Mouse (Mus musculus): ENCODE measurements around the gene Sugp2. TPM values are rescaled to one million over a fixed set of nuclear protein-coding genes. Genes with fewer than 3 reads are reported as not detected.

Gene Sugp2
- polyA plus RNA-seq, 1 experiment from 2014 or later: 11.9 TPM

DNA sequence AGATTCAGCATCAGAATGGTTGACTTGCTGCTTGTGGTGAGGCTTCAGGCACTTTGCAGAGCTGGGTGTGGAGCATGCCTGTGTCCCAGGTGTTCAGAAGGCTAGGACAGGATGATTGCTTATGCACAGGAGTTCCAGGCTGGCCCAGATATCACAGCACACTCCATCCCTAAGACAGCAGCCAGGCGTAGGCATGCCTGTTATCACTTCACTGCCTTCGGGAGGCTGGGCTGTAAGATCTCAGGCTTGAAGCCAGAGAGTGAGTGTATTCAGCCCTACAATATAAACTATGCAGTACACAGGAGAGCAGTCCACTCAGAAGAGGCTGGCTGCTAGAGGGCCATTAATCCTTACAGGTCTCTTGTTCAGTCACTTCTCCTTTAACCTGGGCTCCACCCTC is 25.0 kb downstream of the Sugp2 start:
- Histone ChIP-seq H3K4me1 (ENCODE audit: control insufficient read depth, low read depth, low read length) (peaks cover 24% of the 10 kb centered on the region), H3K27ac (ENCODE audit: low read length) (peak overlapping the region; percentile 47), H3K36me3 (ENCODE audit: control insufficient read depth, insufficient read depth) (peaks cover 25% of the 10 kb centered on the region), H3K4me3 (ENCODE audit: low read depth, low read length) (no peak overlapping the region), H3K9ac (ENCODE audit: low read depth, low read length) (no peak overlapping the region), H3K4me2 (ENCODE audit: low read depth, low read length) (no peak overlapping the region), H3K27me3 (ENCODE audit: control insufficient read depth, insufficient read depth, low read depth, low read length) (no peaks in the 10 kb centered on the region), H3K9me3 (replicated peaks; ENCODE audit: control insufficient read depth, low read length) (no peaks in the 10 kb centered on the region)
- ATAC-seq (ENCODE audit: low read depth): peak; percentile 74
- WGBS (ENCODE audit: insufficient replicate concordance): 30% methylated on average over 2 of the region's 2 CpGs

GRCm38 (mm10) chr8:70267674-70268073 is 33.6 kb downstream of the Sugp2 start:
- Histone ChIP-seq H3K9ac (ENCODE audit: low read depth, low read length) (no peak overlapping the region), H3K27me3 (ENCODE audit: control insufficient read depth, insufficient read depth, low read depth, low read length) (no peaks in the 10 kb centered on the region), H3K4me2 (ENCODE audit: low read depth, low read length) (no peak overlapping the region), H3K36me3 (ENCODE audit: control insufficient read depth, insufficient read depth) (peaks cover 8% of the 10 kb centered on the region), H3K4me3 (ENCODE audit: low read depth, low read length) (no peak overlapping the region), H3K9me3 (replicated peaks; ENCODE audit: control insufficient read depth, low read length) (no peaks in the 10 kb centered on the region), H3K27ac (ENCODE audit: low read length) (0 out of 2 replicates have a peak overlapping the region, but pooled peaks have one; percentile 31), H3K4me1 (ENCODE audit: control insufficient read depth, low read depth, low read length) (peaks cover 29% of the 10 kb centered on the region)
- peak; percentile 73 for ATAC-seq (ENCODE audit: low read depth)
- WGBS (ENCODE audit: insufficient replicate concordance): 24% methylated on average over 3 of the region's 3 CpGs

DNA sequence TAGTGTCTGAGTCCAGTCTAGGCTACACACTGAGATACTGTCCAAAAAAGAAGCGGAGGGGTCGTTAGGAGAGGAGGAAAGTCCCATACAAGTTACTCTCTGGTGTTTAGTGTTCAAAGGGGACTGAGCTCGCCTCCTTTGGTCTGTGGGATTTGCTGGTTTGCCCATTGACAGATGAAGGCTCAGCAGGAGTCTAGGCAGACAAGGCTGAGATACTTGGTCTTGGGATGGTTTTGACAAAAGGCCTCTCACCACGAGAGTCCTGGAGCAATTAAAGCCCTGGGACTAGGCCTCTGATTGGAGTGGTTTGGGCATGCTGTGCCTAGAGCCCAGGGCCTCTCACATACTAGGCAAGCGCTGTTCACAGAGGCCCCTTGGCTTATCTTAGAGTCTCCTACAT is 34.3 kb downstream of the Sugp2 start:
- Histone ChIP-seq H3K4me2 (ENCODE audit: low read depth, low read length) (no peak overlapping the region), H3K27me3 (ENCODE audit: control insufficient read depth, insufficient read depth, low read depth, low read length) (no peaks in the 10 kb centered on the region), H3K4me3 (ENCODE audit: low read depth, low read length) (no peak overlapping the region), H3K27ac (ENCODE audit: low read length) (0 out of 2 replicates have a peak overlapping the region, but pooled peaks have one; percentile 4), H3K9ac (ENCODE audit: low read depth, low read length) (peak overlapping the region; percentile 7; the same call in 1 of the 2 replicates), H3K4me1 (ENCODE audit: control insufficient read depth, low read depth, low read length) (peaks cover 35% of the 10 kb centered on the region), H3K36me3 (ENCODE audit: control insufficient read depth, insufficient read depth) (peaks cover 6% of the 10 kb centered on the region; the same call in 1 of the 2 replicates), H3K9me3 (replicated peaks; ENCODE audit: control insufficient read depth, low read length) (no peaks in the 10 kb centered on the region)
- ATAC-seq (ENCODE audit: low read depth): no peak
- WGBS (ENCODE audit: insufficient replicate concordance): 49% methylated on average over 5 of the region's 5 CpGs

DNA sequence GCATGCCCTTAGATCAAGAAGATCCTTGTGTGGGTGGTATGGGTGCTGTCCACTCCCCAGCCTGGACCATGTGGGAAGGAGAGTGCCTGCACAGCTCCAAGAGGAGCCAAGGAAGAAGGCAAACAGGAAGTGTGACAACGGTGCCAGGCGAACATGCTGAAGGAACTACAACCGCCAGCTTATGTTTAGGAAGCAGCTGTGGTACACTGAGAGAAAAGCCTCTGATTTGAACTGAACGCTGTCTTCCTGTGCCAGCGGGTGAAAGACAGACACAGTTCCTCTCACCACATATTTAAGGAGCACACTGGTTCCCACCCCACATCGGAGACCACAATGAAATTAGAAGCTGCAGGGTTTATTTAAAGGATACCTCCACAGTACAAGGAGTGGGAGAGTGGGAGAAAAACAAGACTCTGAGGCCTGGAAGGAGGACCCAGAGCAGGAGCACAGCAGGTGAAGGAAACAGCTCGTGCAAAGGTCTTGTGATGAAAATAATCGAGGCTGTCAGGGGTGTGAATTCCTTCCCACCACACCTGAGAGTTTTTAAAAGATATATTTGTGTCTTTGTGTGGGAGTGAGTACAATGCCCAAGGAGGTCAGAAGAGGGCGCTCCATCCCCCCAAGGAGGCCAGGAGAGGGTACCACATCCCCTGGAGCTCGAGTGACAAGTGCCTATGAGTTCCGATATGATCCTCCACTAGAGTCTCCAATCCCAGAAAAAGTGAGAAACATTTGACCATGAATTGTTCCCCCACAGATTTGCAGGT is 35.0 kb downstream of the Sugp2 start:
- WGBS (ENCODE audit: insufficient replicate concordance): 18% methylated on average over 11 of the region's 11 CpGs
- H3K4me3 ChIP-seq (ENCODE audit: low read depth, low read length): no peak overlapping the region
- no peak overlapping the region for H3K9ac ChIP-seq (ENCODE audit: low read depth, low read length)
- no peak overlapping the region for H3K4me2 ChIP-seq (ENCODE audit: low read depth, low read length)
- H3K36me3 ChIP-seq (ENCODE audit: control insufficient read depth, insufficient read depth): 0 out of 2 replicates have a peak, but pooled peaks cover 3% of the 10 kb centered on the region
- H3K9me3 ChIP-seq (replicated peaks; ENCODE audit: control insufficient read depth, low read length): no peaks in the 10 kb centered on the region
- no peak for ATAC-seq (ENCODE audit: low read depth)
- H3K27ac ChIP-seq (ENCODE audit: low read length): 0 out of 2 replicates have a peak overlapping the region, but pooled peaks have one; percentile 4
- no peaks in the 10 kb centered on the region for H3K27me3 ChIP-seq (ENCODE audit: control insufficient read depth, insufficient read depth, low read depth, low read length)
- H3K4me1 ChIP-seq (ENCODE audit: control insufficient read depth, low read depth, low read length): peaks cover 35% of the 10 kb centered on the region

GRCm38 (mm10) chr8:70272949-70273348 is 38.9 kb downstream of the Sugp2 start:
- WGBS (ENCODE audit: insufficient replicate concordance): 37% methylated on average over 3 of the region's 3 CpGs
- H3K4me3 ChIP-seq (ENCODE audit: low read depth, low read length): no peak overlapping the region
- H3K4me2 ChIP-seq (ENCODE audit: low read depth, low read length): no peak overlapping the region
- H3K9ac ChIP-seq (ENCODE audit: low read depth, low read length): no peak overlapping the region
- ATAC-seq (ENCODE audit: low read depth): peak; percentile 87
- no peaks in the 10 kb centered on the region for H3K27me3 ChIP-seq (ENCODE audit: control insufficient read depth, insufficient read depth, low read depth, low read length)
- peak overlapping the region; percentile 58 for H3K27ac ChIP-seq (ENCODE audit: low read length)
- peaks cover 26% of the 10 kb centered on the region for H3K4me1 ChIP-seq (ENCODE audit: control insufficient read depth, low read depth, low read length)
- H3K9me3 ChIP-seq (replicated peaks; ENCODE audit: control insufficient read depth, low read length): no peaks in the 10 kb centered on the region
- H3K36me3 ChIP-seq (ENCODE audit: control insufficient read depth, insufficient read depth): no peaks in the 10 kb centered on the region

DNA sequence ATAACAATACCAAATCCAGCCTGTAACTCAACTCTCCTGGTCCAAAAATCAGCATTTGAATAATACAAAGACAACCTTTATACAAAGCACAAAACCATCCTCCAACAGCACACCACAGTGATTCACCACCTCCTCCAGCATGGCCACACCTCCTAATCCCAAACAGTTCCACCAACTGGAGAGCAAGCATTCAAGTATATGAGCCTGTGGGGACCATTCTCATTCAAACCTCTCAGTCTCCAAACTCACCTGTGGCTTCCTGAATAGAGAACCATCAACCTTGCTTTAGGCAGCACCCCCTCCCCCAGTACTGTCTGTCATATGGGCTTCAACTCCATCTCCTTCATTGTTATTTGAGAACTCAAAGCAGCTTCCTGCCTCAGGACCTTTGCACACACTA is 40.3 kb downstream of the Sugp2 start:
- Histone ChIP-seq H3K4me2 (ENCODE audit: low read depth, low read length) (no peak overlapping the region), H3K9me3 (replicated peaks; ENCODE audit: control insufficient read depth, low read length) (no peaks in the 10 kb centered on the region), H3K4me3 (ENCODE audit: low read depth, low read length) (no peak overlapping the region), H3K27me3 (ENCODE audit: control insufficient read depth, insufficient read depth, low read depth, low read length) (no peaks in the 10 kb centered on the region), H3K4me1 (ENCODE audit: control insufficient read depth, low read depth, low read length) (peaks cover 14% of the 10 kb centered on the region), H3K36me3 (ENCODE audit: control insufficient read depth, insufficient read depth) (no peaks in the 10 kb centered on the region), H3K27ac (ENCODE audit: low read length) (no peak overlapping the region), H3K9ac (ENCODE audit: low read depth, low read length) (no peak overlapping the region)
- no peak for ATAC-seq (ENCODE audit: low read depth)

- Histone ChIP-seq H3K4me1 (ENCODE audit: control insufficient read depth, low read depth, low read length) (peaks cover 14% of the 10 kb centered on the region), H3K27me3 (ENCODE audit: control insufficient read depth, insufficient read depth, low read depth, low read length) (no peaks in the 10 kb centered on the region), H3K4me2 (ENCODE audit: low read depth, low read length) (no peak overlapping the region), H3K9ac (ENCODE audit: low read depth, low read length) (no peak overlapping the region), H3K4me3 (ENCODE audit: low read depth, low read length) (no peak overlapping the region), H3K27ac (ENCODE audit: low read length) (no peak overlapping the region), H3K36me3 (ENCODE audit: control insufficient read depth, insufficient read depth) (no peaks in the 10 kb centered on the region), H3K9me3 (replicated peaks; ENCODE audit: control insufficient read depth, low read length) (no peaks in the 10 kb centered on the region)
- WGBS (ENCODE audit: insufficient replicate concordance): 24% methylated on average over 3 of the region's 3 CpGs
- peak; percentile 47 for ATAC-seq (ENCODE audit: low read depth)
These were observed 42.5 kb downstream of the Sugp2 start for GRCm38 (mm10) chr8:70276476-70276875.

DNA sequence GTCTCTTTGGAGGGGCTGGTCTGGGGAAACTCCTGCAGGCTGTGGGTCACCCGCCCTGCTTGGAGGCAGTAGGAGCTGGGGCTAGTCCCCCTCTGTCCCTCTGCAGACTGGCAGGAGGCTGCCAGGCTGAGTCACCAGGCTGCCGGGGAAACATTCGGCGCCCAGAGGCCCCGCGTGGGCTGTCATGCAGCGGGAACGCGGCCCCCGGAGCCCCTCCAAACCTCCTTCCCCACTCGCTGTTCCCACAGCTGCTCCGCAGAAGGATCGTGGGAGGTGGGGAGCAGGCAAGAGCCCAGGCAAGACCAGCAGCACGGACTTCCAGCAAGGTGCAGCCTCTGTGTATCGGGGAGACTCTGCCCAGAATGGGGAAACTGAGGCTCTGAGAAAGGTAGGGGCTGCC is 44.1 kb downstream of the Sugp2 start:
- H3K4me2 ChIP-seq (ENCODE audit: low read depth, low read length): no peak overlapping the region
- no peaks in the 10 kb centered on the region for H3K36me3 ChIP-seq (ENCODE audit: control insufficient read depth, insufficient read depth)
- no peak overlapping the region for H3K27ac ChIP-seq (ENCODE audit: low read length)
- H3K9ac ChIP-seq (ENCODE audit: low read depth, low read length): no peak overlapping the region
- 20% methylated on average over 15 of the region's 15 CpGs for WGBS (ENCODE audit: insufficient replicate concordance)
- peaks cover 6% of the 10 kb centered on the region for H3K27me3 ChIP-seq (ENCODE audit: control insufficient read depth, insufficient read depth, low read depth, low read length)
- ATAC-seq (ENCODE audit: low read depth): no peak
- no peak overlapping the region for H3K4me3 ChIP-seq (ENCODE audit: low read depth, low read length)
- peaks cover 8% of the 10 kb centered on the region for H3K4me1 ChIP-seq (ENCODE audit: control insufficient read depth, low read depth, low read length)
- H3K9me3 ChIP-seq (replicated peaks; ENCODE audit: control insufficient read depth, low read length): no peaks in the 10 kb centered on the region

DNA sequence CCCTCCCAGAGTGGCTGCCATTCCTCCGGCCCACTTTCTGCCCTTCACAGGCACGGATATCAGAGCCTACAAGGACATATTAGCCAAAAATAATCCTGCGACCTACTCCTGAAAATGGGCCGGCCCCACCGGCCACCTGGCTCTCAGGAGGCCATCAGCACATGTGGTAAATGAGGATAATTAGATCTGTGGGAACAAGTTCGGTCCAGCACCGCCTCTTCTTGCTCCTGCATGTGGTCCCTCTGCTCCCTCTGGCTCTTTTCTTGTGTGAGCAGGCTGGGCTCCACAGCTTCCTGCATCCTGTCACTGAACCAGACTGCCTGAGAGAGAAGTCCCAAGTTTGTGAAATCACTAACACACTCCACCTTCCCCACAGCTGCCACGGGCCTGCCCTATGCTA is 45.2 kb downstream of the Sugp2 start:
- Histone ChIP-seq H3K4me1 (ENCODE audit: control insufficient read depth, low read depth, low read length) (peaks cover 12% of the 10 kb centered on the region), H3K36me3 (ENCODE audit: control insufficient read depth, insufficient read depth) (no peaks in the 10 kb centered on the region), H3K9ac (ENCODE audit: low read depth, low read length) (no peak overlapping the region), H3K27ac (ENCODE audit: low read length) (0 out of 2 replicates have a peak overlapping the region, but pooled peaks have one; percentile 22), H3K27me3 (ENCODE audit: control insufficient read depth, insufficient read depth, low read depth, low read length) (peaks cover 11% of the 10 kb centered on the region), H3K4me2 (ENCODE audit: low read depth, low read length) (no peak overlapping the region), H3K4me3 (ENCODE audit: low read depth, low read length) (no peak overlapping the region), H3K9me3 (replicated peaks; ENCODE audit: control insufficient read depth, low read length) (no peaks in the 10 kb centered on the region)
- WGBS (ENCODE audit: insufficient replicate concordance): 29% methylated on average over 8 of the region's 8 CpGs
- ATAC-seq (ENCODE audit: low read depth): no peak
